ENCODE assay signal across 8 mouse cellular contexts in genomic region chr19:41015951-41016716, GRCm38 (mm10). TPM values are rescaled to one million over a fixed set of nuclear protein-coding genes. Genes with fewer than 3 reads are reported as not detected.
DNase-seq lines count a peak whose midpoint lies in the region; ATAC-seq and TF ChIP-seq lines count a peak whose summit lies in the region.

No protein-coding gene starts in this region.

- TF ChIP-seq CTCF in E14TG2a.4 (conservative IDR thresholded peaks at IDR 0.05; ENCODE audit: low read length) = peak; percentile 85
- TF ChIP-seq CTCF in heart, postnatal 0 days (IDR thresholded peaks at IDR 0.05; ENCODE audit: low read depth) = peak; percentile 69

- DNase-seq in embryonic facial prominence, embryonic 10.5 days (ENCODE audit: low spot score) = peak; percentile 26
- DNase-seq in heart, postnatal 0 days (ENCODE audit: low spot score) = peak; percentile 73
- peak; percentile 51 to 68 for DNase-seq in kidney, postnatal 4 days
- peak; percentile 72 for DNase-seq in lung, postnatal 10 days
- DNase-seq in retina, postnatal 1 day = peak; percentile 78
- no peak for DNase-seq in urinary bladder, postnatal 4 days (ENCODE audit: low spot score in 2 of 2)

- H3K9ac ChIP-seq in heart, postnatal 0 days (replicated peaks; ENCODE audit: low read depth, low read length) = no peak overlapping the region

- no peak for TF ChIP-seq EP300 in heart, postnatal 0 days (IDR thresholded peaks at IDR 0.05; ENCODE audit: low read depth)

- H3K9me3 ChIP-seq in E14TG2a.4 (ENCODE audit: low read length) = no peaks in the 10 kb centered on the region
- no peaks in the 10 kb centered on the region for H3K9me3 ChIP-seq in embryonic facial prominence, embryonic 10.5 days
- H3K9me3 ChIP-seq in heart, postnatal 0 days (replicated peaks; ENCODE audit: control insufficient read depth, low read length) = no peaks in the 10 kb centered on the region

- H3K4me3 ChIP-seq in E14TG2a.4 (replicated peaks; ENCODE audit: low read length) = peak overlapping the region; percentile 27; the same call in 1 of the 2 replicates
- peak overlapping the region; percentile 45 for H3K4me3 ChIP-seq in embryonic facial prominence, embryonic 10.5 days
- no peak overlapping the region for H3K4me3 ChIP-seq in heart, postnatal 0 days (ENCODE audit: low read depth, low read length)

- H3K27me3 ChIP-seq in E14TG2a.4 (ENCODE audit: insufficient read depth, low read length) = peaks cover 10% of the 10 kb centered on the region
- H3K27me3 ChIP-seq in embryonic facial prominence, embryonic 10.5 days (replicated peaks; ENCODE audit: low read depth, poor library complexity, severe bottlenecking) = peaks cover 21% of the 10 kb centered on the region
- H3K27me3 ChIP-seq in heart, postnatal 0 days (ENCODE audit: control insufficient read depth, insufficient read depth, low read length) = peaks cover 10% of the 10 kb centered on the region; the same call in 1 of the 2 replicates

- H3K36me3 ChIP-seq in E14TG2a.4 (ENCODE audit: insufficient read depth, low read length) = no peaks in the 10 kb centered on the region
- H3K36me3 ChIP-seq in embryonic facial prominence, embryonic 10.5 days (replicated peaks) = no peaks in the 10 kb centered on the region
- no peaks in the 10 kb centered on the region for H3K36me3 ChIP-seq in heart, postnatal 0 days (replicated peaks; ENCODE audit: control insufficient read depth, insufficient read depth, low read length)

- H3K4me2 ChIP-seq in heart, postnatal 0 days (ENCODE audit: low read depth, low read length) = peak overlapping the region; percentile 45; the same call in 1 of the 2 replicates

- peak; percentile 87 for ATAC-seq in activated CD4-positive, CD25-positive, alpha-beta regulatory T cell, adult 4 months
- peak; percentile 30; the same call in 1 of the 2 replicates for ATAC-seq in heart, postnatal 0 days (ENCODE audit: insufficient read depth, low read depth)

- H3K4me1 ChIP-seq in E14TG2a.4 (replicated peaks; ENCODE audit: low read depth, low read length) = peaks cover 41% of the 10 kb centered on the region
- H3K4me1 ChIP-seq in embryonic facial prominence, embryonic 10.5 days = peaks cover 4% of the 10 kb centered on the region
- no peaks in the 10 kb centered on the region for H3K4me1 ChIP-seq in heart, postnatal 0 days (ENCODE audit: control insufficient read depth, insufficient read depth)

- WGBS in embryonic facial prominence, embryonic 10.5 days = 20% methylated on average over 14 of the region's 14 CpGs
- 15% methylated on average over 14 of the region's 14 CpGs for WGBS in heart, postnatal 0 days

- H3K27ac ChIP-seq in embryonic facial prominence, embryonic 10.5 days (replicated peaks) = no peak overlapping the region; the same call in 1 of the 2 replicates
- H3K27ac ChIP-seq in heart, postnatal 0 days (ENCODE audit: low read depth) = no peak overlapping the region

RNA-seq across cellular contexts. Expression of gene Dntt, which starts 12.9 kb away (rescaled TPM):
- under 1 TPM in 1 of 2 experiments, not detected in 1; 0.80 TPM for polyA plus RNA-seq in activated CD4-positive, CD25-positive, alpha-beta regulatory T cell, adult 4 months (2017; shearing (Covaris generic))
- polyA plus RNA-seq in embryonic facial prominence, embryonic 10.5 days (2016; fragmentation: Nextera tagmentation; extraction: Ambion mirVana) = not detected in 2 replicates
- total RNA-seq in heart, postnatal 0 days (2014; rRNA removed; ENCODE audit: low replicate concordance) = not detected in 2 replicates
- not detected in 2 replicates for polyA plus RNA-seq in heart, postnatal 0 days (2015; fragmentation: Nextera tagmentation; extraction: Ambion mirVana)

RNA-seq across cellular contexts. Expression of gene Blnk, which starts 21.8 kb away (rescaled TPM):
- 1 to 10 TPM in 1 of 2 experiments, not detected in 1; 3.8 TPM for polyA plus RNA-seq in activated CD4-positive, CD25-positive, alpha-beta regulatory T cell, adult 4 months (2017; shearing (Covaris generic))
- 0.09 and 0.59 TPM in 2 replicates for polyA plus RNA-seq in embryonic facial prominence, embryonic 10.5 days (2016; fragmentation: Nextera tagmentation; extraction: Ambion mirVana)
- total RNA-seq in heart, postnatal 0 days (2014; rRNA removed; ENCODE audit: low replicate concordance) = not detected in 2 replicates
- 0.26 and 0.29 TPM in 2 replicates for polyA plus RNA-seq in heart, postnatal 0 days (2015; fragmentation: Nextera tagmentation; extraction: Ambion mirVana)

Comparison
In these comparisons a context has a peak if more than half of its experiments do, and no peak if none do; other contexts are left out.
1. DNase-seq: peak in embryonic facial prominence, embryonic 10.5 days (single experiment), heart, postnatal 0 days (single experiment), kidney, postnatal 4 days (2 of 2), lung, postnatal 10 days (single experiment) and retina, postnatal 1 day (single experiment); none in urinary bladder, postnatal 4 days (0 of 2).